Mouse (Mus musculus): ENCODE results near the gene Lst1. TPM values are rescaled to one million over a fixed set of nuclear protein-coding genes. Genes with fewer than 3 reads are reported as not detected.

Lst1 gene
- polyA plus RNA-seq, 1 experiment from 2014 or later, result 13.0 TPM

DNA sequence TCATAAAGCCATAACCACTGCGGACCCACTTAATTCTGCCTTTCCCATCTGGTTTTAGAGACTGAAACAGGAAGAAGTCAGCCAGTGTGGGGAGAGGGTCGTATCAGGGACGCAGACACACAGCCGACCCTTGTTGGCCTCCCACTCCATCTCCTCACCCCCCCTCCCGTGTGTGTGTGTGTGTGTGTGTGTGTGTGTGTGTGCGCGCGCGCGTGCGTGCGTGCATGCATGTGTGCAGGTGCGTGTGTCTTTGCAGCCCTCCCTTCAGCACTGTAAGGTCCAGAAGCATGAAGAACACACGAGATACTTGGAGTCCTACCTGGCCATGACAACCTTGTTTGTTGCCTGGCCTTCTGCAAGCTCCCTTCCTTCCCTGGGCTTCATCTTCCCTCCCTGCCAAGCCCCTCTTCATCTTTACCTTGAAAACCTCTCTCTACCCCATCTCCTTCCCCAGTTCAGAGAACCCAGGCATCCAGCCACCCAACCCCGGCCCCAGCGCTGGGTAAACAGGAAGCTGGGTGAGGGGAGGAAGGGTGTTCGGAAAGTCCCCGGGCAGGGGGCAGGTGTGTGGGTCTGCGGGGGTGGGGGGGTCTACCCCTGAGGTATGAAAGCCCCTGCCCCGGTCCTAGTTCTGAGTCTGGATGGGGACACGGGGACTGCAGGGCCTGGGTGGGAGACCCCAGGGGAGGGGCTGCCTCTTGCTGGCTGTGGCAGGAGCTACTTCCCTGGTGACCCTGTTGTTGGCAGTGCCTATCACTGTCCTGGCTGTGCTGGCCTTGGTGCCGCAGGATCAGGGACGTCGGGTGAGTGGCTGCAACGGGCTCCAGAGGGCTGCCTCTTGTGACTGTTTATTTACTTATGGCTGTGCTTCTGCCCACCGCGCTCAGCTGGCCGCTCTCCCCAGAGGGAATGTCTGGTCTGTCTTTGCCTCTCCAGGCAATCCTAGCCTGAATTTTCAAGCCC, 5.9 kb upstream of the Lst1 start, which contains the start of gene Ltb:
Gene Ltb, plus strand, starts transcription at position 559 of the 963 bp plus-strand sequence.
- WGBS, result 40% methylated on average over 28 of the region's 28 CpGs
- Histone ChIP-seq H3K27me3 (peaks cover 48% of the 10 kb centered on the region), H3K9ac (no peak within 1 kb of the TSS; the same call in 1 of the 2 replicates), H3K36me3 (no peaks in the 10 kb centered on the region), H3K4me3 (no peak within 1 kb of the TSS; the same call in 1 of the 2 replicates), H3K4me2 (peak within 1 kb of the TSS; percentile 78), H3K9me3 (no peaks in the 10 kb centered on the region), H3K4me1 (peaks cover 13% of the 10 kb centered on the region), H3K27ac (no peak within 1 kb of the TSS)
- ATAC-seq (ENCODE audit: borderline replicate concordance, extremely low read depth, low FRiP score, low TSS enrichment), result 0 out of 2 replicates have a peak, but pooled peaks have one; percentile 23

DNA sequence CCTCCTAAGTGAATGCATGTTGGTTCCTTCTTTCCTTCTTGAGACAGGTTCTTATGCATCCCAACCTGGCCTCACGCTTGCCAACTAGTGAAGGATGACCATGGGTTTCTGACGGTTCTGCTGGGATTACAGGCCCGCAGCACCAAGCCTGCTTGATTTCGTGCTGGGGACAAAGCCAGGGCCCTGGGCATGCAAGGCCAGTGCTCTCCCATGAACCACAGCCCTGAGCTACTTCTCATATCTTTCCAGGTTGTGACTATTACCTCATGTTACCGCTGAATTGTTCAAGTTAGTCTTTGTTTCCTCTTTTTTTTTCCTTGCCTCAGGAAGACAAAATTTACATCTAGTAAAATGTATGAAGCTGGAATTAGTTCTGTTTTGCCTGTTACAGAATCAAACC, 4.7 kb upstream of the Lst1 start:
- WGBS, result 77% methylated on average over 5 of the region's 5 CpGs
- ATAC-seq (ENCODE audit: borderline replicate concordance, extremely low read depth, low FRiP score, low TSS enrichment), result no peak
- no peaks in the 10 kb centered on the region for H3K36me3 ChIP-seq

GRCm38 (mm10) chr17:35191723-35192122, 3.5 kb upstream of the Lst1 start:
- WGBS, result 52% methylated on average over 2 of the region's 2 CpGs
- no peak for ATAC-seq (ENCODE audit: borderline replicate concordance, extremely low read depth, low FRiP score, low TSS enrichment)
- no peak overlapping the region for H3K9ac ChIP-seq

More for the DNA sequence above, 4.7 kb upstream of the Lst1 start:
- Histone ChIP-seq H3K27me3 (peaks cover 40% of the 10 kb centered on the region), H3K4me2 (no peak overlapping the region), H3K4me3 (no peak overlapping the region), H3K9me3 (no peaks in the 10 kb centered on the region), H3K9ac (no peak overlapping the region), H3K27ac (no peak overlapping the region), H3K4me1 (peaks cover 13% of the 10 kb centered on the region)

DNA sequence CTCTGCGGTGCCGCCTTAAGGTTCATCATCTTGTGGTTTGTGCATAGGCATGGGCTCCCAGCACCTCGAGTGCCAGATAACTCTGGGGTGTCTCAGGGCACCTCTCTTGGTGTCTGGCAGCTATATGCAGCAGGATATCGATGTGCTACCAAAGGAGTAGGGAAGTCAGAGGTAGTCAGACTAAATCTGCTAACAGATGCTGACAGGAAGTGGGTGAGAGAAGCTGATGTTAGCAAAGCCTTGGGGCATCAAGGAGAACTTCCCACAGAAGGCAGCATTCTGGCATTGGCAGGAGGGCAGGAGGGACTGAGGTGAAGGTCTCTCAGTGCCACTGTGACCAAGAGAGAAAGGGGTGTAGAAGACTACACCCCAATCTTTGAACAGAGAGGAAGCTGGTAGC, 1.9 kb upstream of the Lst1 start:
- no peak overlapping the region for H3K4me2 ChIP-seq
- no peaks in the 10 kb centered on the region for H3K9me3 ChIP-seq
- H3K36me3 ChIP-seq, result no peaks in the 10 kb centered on the region
- peaks cover 9% of the 10 kb centered on the region for H3K4me1 ChIP-seq
- no peak overlapping the region for H3K9ac ChIP-seq
- ATAC-seq (ENCODE audit: borderline replicate concordance, extremely low read depth, low FRiP score, low TSS enrichment), result no peak
- H3K27me3 ChIP-seq, result peaks cover 15% of the 10 kb centered on the region
- WGBS, result 62% methylated on average over 4 of the region's 4 CpGs
- H3K27ac ChIP-seq, result no peak overlapping the region
- no peak overlapping the region for H3K4me3 ChIP-seq

More at GRCm38 (mm10) chr17:35191723-35192122, 3.5 kb upstream of the Lst1 start:
- H3K4me3 ChIP-seq, result no peak overlapping the region
- H3K27ac ChIP-seq, result no peak overlapping the region
- H3K4me2 ChIP-seq, result no peak overlapping the region
- H3K9me3 ChIP-seq, result no peaks in the 10 kb centered on the region
- H3K27me3 ChIP-seq, result peaks cover 32% of the 10 kb centered on the region
- H3K36me3 ChIP-seq, result no peaks in the 10 kb centered on the region
- H3K4me1 ChIP-seq, result peaks cover 13% of the 10 kb centered on the region

DNA sequence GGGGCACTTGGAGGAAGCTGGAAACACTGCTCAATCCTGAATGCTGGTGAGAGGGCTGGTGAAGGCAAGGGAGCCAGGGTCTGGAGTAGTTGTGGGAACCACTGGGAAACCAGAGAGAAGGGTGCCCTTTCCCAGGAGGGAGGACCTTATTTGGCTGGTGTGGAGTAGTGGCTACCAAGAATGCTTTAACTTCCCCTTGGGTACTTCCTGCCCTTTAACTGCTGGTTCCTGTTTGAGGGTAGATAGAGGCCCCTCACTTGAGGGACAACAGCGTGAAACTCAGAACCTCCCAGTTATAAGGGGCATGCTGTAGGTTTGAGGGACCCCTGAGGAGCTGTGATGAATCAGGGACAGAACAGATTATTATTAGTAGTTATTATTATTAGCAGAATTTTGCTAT, 947 bp upstream of the Lst1 start:
- Histone ChIP-seq H3K4me1 (peaks cover 9% of the 10 kb centered on the region), H3K9me3 (no peaks in the 10 kb centered on the region), H3K4me3 (no peak overlapping the region), H3K9ac (no peak overlapping the region), H3K27ac (no peak overlapping the region), H3K27me3 (peaks cover 6% of the 10 kb centered on the region; the same call in 1 of the 2 replicates), H3K4me2 (no peak overlapping the region), H3K36me3 (no peaks in the 10 kb centered on the region)
- WGBS, result 41% methylated on average over 1 of the region's 1 CpGs
- no peak for ATAC-seq (ENCODE audit: borderline replicate concordance, extremely low read depth, low FRiP score, low TSS enrichment)

- 54% methylated on average over 4 of the region's 4 CpGs for WGBS
- Histone ChIP-seq H3K4me1 (peaks cover 9% of the 10 kb centered on the region), H3K4me2 (no peak overlapping the region), H3K4me3 (no peak overlapping the region), H3K27me3 (no peaks in the 10 kb centered on the region), H3K9me3 (no peaks in the 10 kb centered on the region), H3K36me3 (no peaks in the 10 kb centered on the region), H3K9ac (no peak overlapping the region), H3K27ac (no peak overlapping the region)
- ATAC-seq (ENCODE audit: borderline replicate concordance, extremely low read depth, low FRiP score, low TSS enrichment), result no peak
Measured at GRCm38 (mm10) chr17:35187345-35187744, 894 bp downstream of the Lst1 start.

GRCm38 (mm10) chr17:35186681-35187080, 1.6 kb downstream of the Lst1 start:
- H3K36me3 ChIP-seq, result no peaks in the 10 kb centered on the region
- H3K4me2 ChIP-seq, result peak overlapping the region; percentile 62
- peaks cover 9% of the 10 kb centered on the region for H3K4me1 ChIP-seq
- 1% methylated on average over 4 of the region's 4 CpGs for WGBS
- peak overlapping the region; percentile 76 for H3K27ac ChIP-seq
- no peak overlapping the region for H3K9ac ChIP-seq
- H3K9me3 ChIP-seq, result no peaks in the 10 kb centered on the region
- H3K27me3 ChIP-seq, result no peaks in the 10 kb centered on the region
- H3K4me3 ChIP-seq, result peak overlapping the region; percentile 48
- ATAC-seq (ENCODE audit: borderline replicate concordance, extremely low read depth, low FRiP score, low TSS enrichment), result 0 out of 2 replicates have a peak, but pooled peaks have one; percentile 36

DNA sequence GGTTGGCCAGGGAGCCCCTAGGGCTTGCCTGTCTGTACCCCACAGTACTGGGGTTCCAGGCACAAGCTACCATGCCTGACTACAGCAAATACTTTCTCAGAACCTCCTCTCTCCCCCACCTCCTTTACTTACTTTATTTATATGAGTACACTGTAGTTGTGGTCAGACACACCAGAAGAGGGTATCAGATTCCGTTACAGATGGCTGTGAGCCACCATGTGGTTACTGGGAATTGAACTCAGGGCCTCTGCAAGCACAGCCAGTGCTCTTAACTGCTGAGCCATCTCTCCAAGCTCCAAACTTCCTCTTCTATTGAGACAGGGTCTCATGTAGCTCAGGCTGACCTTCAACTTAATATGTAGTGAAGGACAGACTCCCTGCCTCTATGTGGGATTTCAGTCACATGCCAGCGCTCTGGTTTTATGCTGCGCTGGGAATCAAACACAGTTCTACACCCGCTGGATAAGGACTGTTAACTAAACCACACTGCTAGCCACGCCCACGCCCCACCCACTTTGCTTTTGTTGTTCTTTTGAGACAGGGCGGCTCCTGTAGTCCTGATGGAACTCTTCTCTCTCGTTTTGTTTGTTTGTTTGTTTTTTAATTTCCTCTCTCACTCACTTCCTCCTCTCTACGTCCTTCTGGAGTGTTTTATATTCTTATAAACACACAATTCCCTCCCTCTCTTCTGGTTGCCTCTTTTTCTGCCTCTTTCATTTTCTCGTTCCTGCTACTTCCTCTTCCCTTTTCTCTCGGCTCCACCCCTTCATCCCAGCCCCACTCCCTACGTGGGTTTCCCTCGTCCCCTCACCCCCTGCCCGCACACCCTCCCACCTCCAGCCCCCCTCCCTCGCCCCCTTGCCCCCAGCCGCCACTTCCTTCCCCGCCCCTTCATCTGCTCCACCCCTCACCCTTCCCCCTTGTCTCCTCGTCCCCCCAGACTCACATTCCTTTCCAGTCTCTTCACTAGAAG, 2.3 kb downstream of the Lst1 start:
- peak; percentile 66; the same call in 1 of the 2 replicates for ATAC-seq (ENCODE audit: borderline replicate concordance, extremely low read depth, low FRiP score, low TSS enrichment)
- 3% methylated on average over 18 of the region's 18 CpGs for WGBS
- H3K9ac ChIP-seq, result peak overlapping the region; percentile 36
- peaks cover 9% of the 10 kb centered on the region for H3K4me1 ChIP-seq
- H3K4me2 ChIP-seq, result peak overlapping the region; percentile 62
- peak overlapping the region; percentile 48 for H3K4me3 ChIP-seq
- H3K27ac ChIP-seq, result peak overlapping the region; percentile 76
- no peaks in the 10 kb centered on the region for H3K9me3 ChIP-seq
- no peaks in the 10 kb centered on the region for H3K27me3 ChIP-seq
- H3K36me3 ChIP-seq, result no peaks in the 10 kb centered on the region

- ATAC-seq (ENCODE audit: borderline replicate concordance, extremely low read depth, low FRiP score, low TSS enrichment), result no peak
- H3K9ac ChIP-seq, result no peak overlapping the region
- H3K4me1 ChIP-seq, result no peaks in the 10 kb centered on the region
- no peaks in the 10 kb centered on the region for H3K27me3 ChIP-seq
- 81% methylated on average over 5 of the region's 5 CpGs for WGBS
- no peak overlapping the region for H3K4me3 ChIP-seq
- H3K4me2 ChIP-seq, result no peak overlapping the region
- H3K27ac ChIP-seq, result no peak overlapping the region
- H3K9me3 ChIP-seq, result no peaks in the 10 kb centered on the region
- no peaks in the 10 kb centered on the region for H3K36me3 ChIP-seq
Measured at GRCm38 (mm10) chr17:35180093-35180492, 8.1 kb downstream of the Lst1 start.

- ATAC-seq (ENCODE audit: borderline replicate concordance, extremely low read depth, low FRiP score, low TSS enrichment), result peak; percentile 46; the same call in 1 of the 2 replicates
- no peaks in the 10 kb centered on the region for H3K4me1 ChIP-seq
- no peak overlapping the region for H3K27ac ChIP-seq
- H3K9me3 ChIP-seq, result no peaks in the 10 kb centered on the region
- WGBS, result 12% methylated on average over 5 of the region's 5 CpGs
- H3K36me3 ChIP-seq, result no peaks in the 10 kb centered on the region
- H3K27me3 ChIP-seq, result no peaks in the 10 kb centered on the region
- H3K4me2 ChIP-seq, result no peak overlapping the region
- H3K4me3 ChIP-seq, result no peak overlapping the region
- H3K9ac ChIP-seq, result no peak overlapping the region
Measured at GRCm38 (mm10) chr17:35178528-35178927, 9.7 kb downstream of the Lst1 start.

- no peaks in the 10 kb centered on the region for H3K36me3 ChIP-seq
- H3K27me3 ChIP-seq, result no peaks in the 10 kb centered on the region
- no peak for ATAC-seq (ENCODE audit: borderline replicate concordance, extremely low read depth, low FRiP score, low TSS enrichment)
- H3K27ac ChIP-seq, result no peak within 1 kb of the TSS
- no peak within 1 kb of the TSS for H3K4me2 ChIP-seq
- H3K4me3 ChIP-seq, result no peak within 1 kb of the TSS
- 33% methylated on average over 2 of the region's 2 CpGs for WGBS
- no peak within 1 kb of the TSS for H3K9ac ChIP-seq
- H3K9me3 ChIP-seq, result no peaks in the 10 kb centered on the region
- no peaks in the 10 kb centered on the region for H3K4me1 ChIP-seq
Measured at GRCm38 (mm10) chr17:35175968-35176367, 12.3 kb downstream of the Lst1 start, which contains the start of gene Aif1. TSS of gene Aif1 (minus strand) at chr17:35176068.
